Comparison of ENCODE assay signal across 8 mouse cellular contexts in genomic region chr13:97291354-97291753, GRCm38 (mm10). TPM values are rescaled to one million over a fixed set of nuclear protein-coding genes. Genes with fewer than 3 reads are reported as not detected.
A peak's percentile ranks its signal among the peaks of the same experiment; 100 is the strongest.
DNase-seq lines count a peak whose midpoint lies in the region; ATAC-seq and TF ChIP-seq lines count a peak whose summit lies in the region.

No protein-coding gene starts in this region.

- no peak overlapping the region for H3K4me2 ChIP-seq in midbrain, postnatal 0 days (ENCODE audit: low read depth, low read length, poor library complexity, severe bottlenecking)
- H3K4me2 ChIP-seq in intestine, embryonic 15.5 days (replicated peaks) = 0 out of 2 replicates have a peak overlapping the region, but pooled peaks have one; percentile 0
- no peak overlapping the region for H3K4me2 ChIP-seq in neural tube, embryonic 15.5 days

- H3K27me3 ChIP-seq in midbrain, embryonic 10.5 days (ENCODE audit: low read depth, poor library complexity, severe bottlenecking) = peaks cover 24% of the 10 kb centered on the region
- H3K27me3 ChIP-seq in midbrain, postnatal 0 days (ENCODE audit: insufficient read depth, low read length) = no peaks in the 10 kb centered on the region
- no peaks in the 10 kb centered on the region for H3K27me3 ChIP-seq in intestine, embryonic 15.5 days (replicated peaks)
- H3K27me3 ChIP-seq in neural tube, embryonic 15.5 days (replicated peaks) = no peaks in the 10 kb centered on the region

- ATAC-seq in midbrain, postnatal 0 days (ENCODE audit: low FRiP score) = no peak
- ATAC-seq in intestine, embryonic 15.5 days = peak; percentile 21; the same call in 1 of the 2 replicates
- 0 out of 2 replicates have a peak, but pooled peaks have one; percentile 32 for ATAC-seq in neural tube, embryonic 15.5 days (ENCODE audit: low FRiP score)

- no peak for TF ChIP-seq CTCF in midbrain, postnatal 0 days (IDR thresholded peaks at IDR 0.05)

- peak; percentile 53 to 72 for DNase-seq in cerebellum, postnatal 10 days
- no peak for DNase-seq in cerebellum, adult 8-10 months
- peak; percentile 42 for DNase-seq in midbrain, embryonic 10.5 days (ENCODE audit: low spot score)
- DNase-seq in midbrain, postnatal 0 days (ENCODE audit: low spot score) = no peak
- no peak for DNase-seq in urinary bladder, postnatal 25 days (ENCODE audit: low spot score)
- no peak for DNase-seq in spleen, postnatal 4 days (ENCODE audit: low spot score in 2 of 2)

- 78% methylated on average over 17 of the region's 17 CpGs for WGBS in midbrain, embryonic 10.5 days
- 83% methylated on average over 17 of the region's 17 CpGs for WGBS in midbrain, postnatal 0 days
- WGBS in intestine, embryonic 15.5 days = 68% methylated on average over 17 of the region's 17 CpGs
- WGBS in neural tube, embryonic 15.5 days = 75% methylated on average over 17 of the region's 17 CpGs

- H3K36me3 ChIP-seq in midbrain, embryonic 10.5 days = no peaks in the 10 kb centered on the region
- H3K36me3 ChIP-seq in midbrain, postnatal 0 days (ENCODE audit: insufficient read depth, low read length) = no peaks in the 10 kb centered on the region
- H3K36me3 ChIP-seq in intestine, embryonic 15.5 days = no peaks in the 10 kb centered on the region
- H3K36me3 ChIP-seq in neural tube, embryonic 15.5 days = no peaks in the 10 kb centered on the region

- H3K9ac ChIP-seq in midbrain, postnatal 0 days (replicated peaks; ENCODE audit: low read length, poor library complexity, severe bottlenecking) = no peak overlapping the region
- no peak overlapping the region for H3K9ac ChIP-seq in intestine, embryonic 15.5 days
- no peak overlapping the region for H3K9ac ChIP-seq in neural tube, embryonic 15.5 days (replicated peaks)

- no peak overlapping the region for H3K4me3 ChIP-seq in midbrain, embryonic 10.5 days
- H3K4me3 ChIP-seq in midbrain, postnatal 0 days (ENCODE audit: low read depth, low read length) = no peak overlapping the region
- H3K4me3 ChIP-seq in intestine, embryonic 15.5 days (replicated peaks) = no peak overlapping the region
- no peak overlapping the region for H3K4me3 ChIP-seq in neural tube, embryonic 15.5 days (replicated peaks)

- peaks cover 50% of the 10 kb centered on the region for H3K4me1 ChIP-seq in midbrain, embryonic 10.5 days
- H3K4me1 ChIP-seq in midbrain, postnatal 0 days (ENCODE audit: insufficient read depth, low read length) = peaks cover 8% of the 10 kb centered on the region
- peaks cover 13% of the 10 kb centered on the region for H3K4me1 ChIP-seq in intestine, embryonic 15.5 days (replicated peaks)
- H3K4me1 ChIP-seq in neural tube, embryonic 15.5 days = peaks cover 22% of the 10 kb centered on the region

- no peaks in the 10 kb centered on the region for H3K9me3 ChIP-seq in midbrain, embryonic 10.5 days (replicated peaks)
- H3K9me3 ChIP-seq in midbrain, postnatal 0 days (ENCODE audit: low read length) = no peaks in the 10 kb centered on the region
- no peaks in the 10 kb centered on the region for H3K9me3 ChIP-seq in intestine, embryonic 15.5 days
- no peaks in the 10 kb centered on the region for H3K9me3 ChIP-seq in neural tube, embryonic 15.5 days (replicated peaks)

- H3K27ac ChIP-seq in midbrain, embryonic 10.5 days (replicated peaks) = peak overlapping the region; percentile 84
- no peak overlapping the region for H3K27ac ChIP-seq in midbrain, postnatal 0 days (ENCODE audit: low read depth, low read length)
- peak overlapping the region; percentile 46 for H3K27ac ChIP-seq in intestine, embryonic 15.5 days
- H3K27ac ChIP-seq in neural tube, embryonic 15.5 days (replicated peaks) = no peak overlapping the region

RNA-seq across cellular contexts. Expression of gene Enc1, which starts 50.4 kb away (rescaled TPM):
- 7.5 and 11.2 TPM in 2 replicates for polyA plus RNA-seq in midbrain, embryonic 10.5 days (2016; fragmentation: Nextera tagmentation; extraction: Ambion mirVana)
- total RNA-seq in midbrain, postnatal 0 days (2014; rRNA removed) = 326 and 348 TPM in 2 replicates
- polyA plus RNA-seq in midbrain, postnatal 0 days (2015; fragmentation: Nextera tagmentation; extraction: Ambion mirVana) = 54.0 and 54.2 TPM in 2 replicates
- 6.0 and 6.1 TPM in 2 replicates for polyA plus RNA-seq in intestine, embryonic 15.5 days (2015; fragmentation: Nextera tagmentation; extraction: Ambion mirVana)
- 65.8 and 79.2 TPM in 2 replicates for polyA plus RNA-seq in neural tube, embryonic 15.5 days (2015; fragmentation: Nextera tagmentation; extraction: Ambion mirVana)

Comparison
In these comparisons a context has a peak if more than half of its experiments do, and no peak if none do; other contexts are left out.
1. DNase-seq: peak in cerebellum, postnatal 10 days (2 of 2) and midbrain, embryonic 10.5 days (single experiment); none in cerebellum, adult 8-10 months (single experiment), midbrain, postnatal 0 days (single experiment), urinary bladder, postnatal 25 days (single experiment) and spleen, postnatal 4 days (0 of 2).
2. H3K27ac ChIP-seq: peak in midbrain, embryonic 10.5 days (single experiment) and intestine, embryonic 15.5 days (single experiment); none in midbrain, postnatal 0 days (single experiment) and neural tube, embryonic 15.5 days (single experiment).